Mouse (Mus musculus): Measurements from ENCODE around the gene Il20rb.

Il20rb gene

DNA sequence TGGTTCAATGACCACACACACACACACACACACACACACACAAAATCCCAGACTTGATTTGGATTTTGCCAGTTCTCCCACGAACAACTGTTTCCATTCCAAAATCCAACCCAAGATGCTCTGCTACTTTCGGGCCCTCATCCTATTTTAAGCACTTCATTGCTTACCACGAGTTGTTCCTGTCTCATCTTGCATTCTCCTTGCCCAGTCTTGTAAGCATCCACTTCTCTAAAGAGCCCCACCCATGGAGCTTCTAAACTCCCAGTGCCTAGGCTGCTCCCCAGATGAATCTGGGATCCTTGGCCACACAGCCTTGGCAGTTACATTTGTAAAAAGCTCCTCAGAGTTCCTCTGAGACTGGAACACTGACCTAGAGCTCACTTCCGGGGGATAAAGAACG is 3.3 kb downstream of the Il20rb start:
- Histone ChIP-seq H3K4me3 (replicated peaks; ENCODE audit: low read length) (no peak overlapping the region), H3K36me3 (ENCODE audit: insufficient read depth, low read length) (no peaks in the 10 kb centered on the region; the same call in 1 of the 2 replicates), H3K9me3 (ENCODE audit: low read length) (no peaks in the 10 kb centered on the region), H3K4me1 (replicated peaks; ENCODE audit: low read depth, low read length) (peaks cover 15% of the 10 kb centered on the region), H3K27me3 (ENCODE audit: insufficient read depth, low read length) (no peaks in the 10 kb centered on the region)
- TF ChIP-seq CTCF (conservative IDR thresholded peaks at IDR 0.05; ENCODE audit: low read length) (no peak), POU5F1 (IDR thresholded peaks at IDR 0.05; ENCODE audit: borderline replicate concordance, low read length) (no peak), NANOG (IDR thresholded peaks at IDR 0.05; ENCODE audit: borderline replicate concordance, low read length) (no peak)

DNA sequence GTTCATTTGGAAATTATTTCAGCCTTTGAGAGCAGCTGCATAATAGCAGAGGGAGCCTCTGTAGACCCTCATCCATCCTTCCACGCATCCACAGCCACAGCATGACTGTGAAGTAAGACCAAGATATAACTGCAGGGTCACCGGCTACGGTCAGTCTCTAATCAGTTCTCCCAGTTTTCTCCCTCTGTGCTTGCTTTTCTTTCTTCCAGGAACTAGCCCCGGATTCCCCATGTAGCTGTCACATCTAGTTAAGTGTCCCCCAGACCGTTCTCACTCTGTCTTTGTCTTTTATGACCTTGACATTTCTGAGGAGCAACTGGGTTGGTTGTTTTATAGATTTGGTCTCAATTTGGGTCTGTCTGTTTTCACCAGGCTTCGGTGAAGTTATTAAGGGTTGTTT is 5.0 kb downstream of the Il20rb start:
- Histone ChIP-seq H3K4me1 (replicated peaks; ENCODE audit: low read depth, low read length) (peaks cover 5% of the 10 kb centered on the region), H3K9me3 (ENCODE audit: low read length) (peaks cover 9% of the 10 kb centered on the region), H3K27me3 (ENCODE audit: insufficient read depth, low read length) (no peaks in the 10 kb centered on the region), H3K4me3 (replicated peaks; ENCODE audit: low read length) (no peak overlapping the region), H3K36me3 (ENCODE audit: insufficient read depth, low read length) (no peaks in the 10 kb centered on the region)
- TF ChIP-seq NANOG (IDR thresholded peaks at IDR 0.05; ENCODE audit: borderline replicate concordance, low read length), result no peak
- TF ChIP-seq CTCF (conservative IDR thresholded peaks at IDR 0.05; ENCODE audit: low read length), result no peak
- no peak for TF ChIP-seq POU5F1 (IDR thresholded peaks at IDR 0.05; ENCODE audit: borderline replicate concordance, low read length)

DNA sequence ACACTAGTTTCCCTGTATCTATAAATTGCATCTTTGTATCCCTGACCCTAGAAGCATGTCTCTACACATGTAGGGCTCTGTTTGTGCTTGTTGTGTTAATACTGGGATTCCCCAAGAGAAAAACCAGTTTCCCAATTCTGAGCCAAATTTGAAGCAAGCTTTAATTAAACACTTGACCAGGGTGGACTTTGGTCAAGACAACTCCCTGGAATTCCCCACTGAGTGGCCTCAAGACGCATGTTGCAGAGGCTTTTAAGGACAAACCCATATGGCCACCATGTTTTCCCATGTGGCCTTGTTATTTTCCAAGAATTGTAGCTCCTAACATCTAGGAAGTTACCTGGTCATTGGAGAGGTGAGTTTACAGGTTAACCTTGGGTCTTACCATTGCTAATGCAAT is 12.5 kb downstream of the Il20rb start:
- Histone ChIP-seq H3K36me3 (ENCODE audit: insufficient read depth, low read length) (no peaks in the 10 kb centered on the region), H3K9me3 (ENCODE audit: low read length) (peaks cover 10% of the 10 kb centered on the region), H3K27me3 (ENCODE audit: insufficient read depth, low read length) (no peaks in the 10 kb centered on the region), H3K4me1 (replicated peaks; ENCODE audit: low read depth, low read length) (no peaks in the 10 kb centered on the region; the same call in 1 of the 2 replicates), H3K4me3 (replicated peaks; ENCODE audit: low read length) (no peak overlapping the region)
- no peak for TF ChIP-seq POU5F1 (IDR thresholded peaks at IDR 0.05; ENCODE audit: borderline replicate concordance, low read length)
- no peak for TF ChIP-seq CTCF (conservative IDR thresholded peaks at IDR 0.05; ENCODE audit: low read length)
- TF ChIP-seq NANOG (IDR thresholded peaks at IDR 0.05; ENCODE audit: borderline replicate concordance, low read length), result no peak

DNA sequence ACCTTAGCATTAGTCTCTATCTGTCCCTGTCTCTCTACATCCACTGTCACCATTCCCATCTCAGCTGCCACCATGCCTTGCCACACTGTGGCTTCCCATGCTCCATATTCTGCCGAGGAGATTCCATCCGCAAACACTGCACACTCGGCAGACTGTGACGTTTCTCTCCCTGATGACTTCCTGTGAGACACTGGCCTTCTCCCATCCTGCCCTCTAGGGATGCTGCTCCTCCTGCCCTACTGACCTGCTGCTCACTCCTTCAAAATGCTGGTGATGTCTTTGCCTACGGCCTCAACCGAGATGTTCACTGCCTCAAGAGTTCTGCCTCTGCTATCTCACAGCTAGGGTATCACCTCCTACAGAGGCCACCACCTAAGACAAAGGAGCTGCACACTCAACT is 13.2 kb downstream of the Il20rb start:
- Histone ChIP-seq H3K4me1 (replicated peaks; ENCODE audit: low read depth, low read length) (peaks cover 4% of the 10 kb centered on the region), H3K9me3 (ENCODE audit: low read length) (peaks cover 10% of the 10 kb centered on the region), H3K27me3 (ENCODE audit: insufficient read depth, low read length) (no peaks in the 10 kb centered on the region), H3K4me3 (replicated peaks; ENCODE audit: low read length) (no peak overlapping the region), H3K36me3 (ENCODE audit: insufficient read depth, low read length) (no peaks in the 10 kb centered on the region)
- TF ChIP-seq CTCF (conservative IDR thresholded peaks at IDR 0.05; ENCODE audit: low read length), result no peak
- no peak for TF ChIP-seq POU5F1 (IDR thresholded peaks at IDR 0.05; ENCODE audit: borderline replicate concordance, low read length)
- TF ChIP-seq NANOG (IDR thresholded peaks at IDR 0.05; ENCODE audit: borderline replicate concordance, low read length), result no peak

DNA sequence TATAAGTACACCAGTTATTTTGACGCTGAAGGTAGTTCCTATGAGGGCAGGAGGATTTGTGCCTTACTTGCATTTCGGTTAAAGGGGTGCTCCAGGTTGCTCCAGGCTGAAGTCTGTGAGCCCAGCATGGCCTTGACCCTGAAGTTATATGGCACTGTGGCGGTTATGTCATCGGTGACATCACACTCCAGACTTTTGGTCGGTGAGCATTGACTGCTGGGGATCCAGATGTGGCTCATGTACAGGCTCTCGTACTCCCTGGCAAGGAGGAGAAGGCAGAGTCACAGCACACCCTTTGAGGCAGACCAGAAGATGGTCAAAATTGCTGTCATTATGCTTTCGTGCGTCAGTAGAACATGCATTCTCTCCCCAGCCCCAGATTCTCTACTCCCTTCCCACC is 13.7 kb downstream of the Il20rb start:
- H3K4me3 ChIP-seq (replicated peaks; ENCODE audit: low read length), result no peak overlapping the region
- TF ChIP-seq CTCF (conservative IDR thresholded peaks at IDR 0.05; ENCODE audit: low read length), result no peak
- TF ChIP-seq POU5F1 (IDR thresholded peaks at IDR 0.05; ENCODE audit: borderline replicate concordance, low read length), result no peak
- no peak for TF ChIP-seq NANOG (IDR thresholded peaks at IDR 0.05; ENCODE audit: borderline replicate concordance, low read length)
- H3K36me3 ChIP-seq (ENCODE audit: insufficient read depth, low read length), result no peaks in the 10 kb centered on the region
- H3K27me3 ChIP-seq (ENCODE audit: insufficient read depth, low read length), result no peaks in the 10 kb centered on the region
- peaks cover 10% of the 10 kb centered on the region for H3K9me3 ChIP-seq (ENCODE audit: low read length)
- peaks cover 8% of the 10 kb centered on the region for H3K4me1 ChIP-seq (replicated peaks; ENCODE audit: low read depth, low read length)

DNA sequence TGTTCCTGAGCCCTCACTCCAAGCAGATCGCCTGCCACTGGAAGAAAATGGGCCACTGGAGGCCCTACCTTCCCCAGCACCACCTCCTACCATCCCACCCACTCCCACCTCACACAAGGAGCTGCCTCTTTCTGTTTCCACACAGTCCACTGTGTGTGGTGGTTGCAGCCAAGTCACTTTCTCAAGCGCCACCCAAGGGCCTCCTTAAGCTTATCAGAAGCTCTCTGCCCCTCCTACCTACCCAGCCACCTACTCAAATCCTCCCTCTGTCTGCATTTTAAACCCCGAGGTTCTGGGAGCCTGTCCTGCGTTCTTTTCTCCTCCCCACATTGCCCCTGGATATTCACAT is 15.0 kb downstream of the Il20rb start:
- no peaks in the 10 kb centered on the region for H3K36me3 ChIP-seq (ENCODE audit: insufficient read depth, low read length)
- no peaks in the 10 kb centered on the region for H3K27me3 ChIP-seq (ENCODE audit: insufficient read depth, low read length)
- H3K4me3 ChIP-seq (replicated peaks; ENCODE audit: low read length), result no peak overlapping the region
- H3K9me3 ChIP-seq (ENCODE audit: low read length), result peaks cover under 1% of the 10 kb centered on the region; the same call in 1 of the 2 replicates
- no peak for TF ChIP-seq CTCF (conservative IDR thresholded peaks at IDR 0.05; ENCODE audit: low read length)
- TF ChIP-seq NANOG (IDR thresholded peaks at IDR 0.05; ENCODE audit: borderline replicate concordance, low read length), result no peak
- TF ChIP-seq POU5F1 (IDR thresholded peaks at IDR 0.05; ENCODE audit: borderline replicate concordance, low read length), result no peak
- H3K4me1 ChIP-seq (replicated peaks; ENCODE audit: low read depth, low read length), result peaks cover 8% of the 10 kb centered on the region

DNA sequence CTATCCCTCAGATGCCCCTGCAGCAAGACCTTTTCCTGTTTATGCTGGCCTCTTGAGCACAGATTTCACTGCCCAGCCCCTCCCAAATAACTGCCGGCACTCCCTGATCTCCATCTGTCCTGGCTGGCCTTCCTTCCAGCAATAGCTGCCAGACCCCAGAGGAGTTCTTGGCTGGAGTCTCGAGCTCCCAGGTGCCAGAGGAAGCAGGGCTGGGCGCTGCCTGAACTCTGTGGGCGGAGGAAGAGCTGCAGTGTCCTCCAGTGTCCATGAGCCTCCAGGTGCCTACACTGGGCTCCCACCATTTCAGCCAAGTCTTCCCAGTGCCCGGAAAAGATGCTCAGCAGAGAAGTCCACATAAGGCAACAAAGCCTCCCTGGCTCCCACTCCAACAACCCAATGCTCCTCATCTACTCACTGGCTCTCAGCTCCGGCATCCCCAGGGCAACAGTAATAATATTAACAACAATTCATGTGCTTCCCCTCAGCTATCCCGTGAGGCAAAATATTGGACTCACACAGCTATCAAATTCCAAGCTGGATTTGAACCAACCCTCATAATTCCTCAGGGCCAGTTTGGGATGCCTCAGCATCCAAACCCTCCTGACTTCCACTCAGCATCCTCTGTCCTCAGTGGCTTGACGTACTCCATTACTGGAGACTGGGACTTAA is 15.5 kb downstream of the Il20rb start:
- no peaks in the 10 kb centered on the region for H3K27me3 ChIP-seq (ENCODE audit: insufficient read depth, low read length)
- no peak for TF ChIP-seq NANOG (IDR thresholded peaks at IDR 0.05; ENCODE audit: borderline replicate concordance, low read length)
- H3K9me3 ChIP-seq (ENCODE audit: low read length), result no peaks in the 10 kb centered on the region
- H3K4me3 ChIP-seq (replicated peaks; ENCODE audit: low read length), result no peak overlapping the region
- H3K36me3 ChIP-seq (ENCODE audit: insufficient read depth, low read length), result no peaks in the 10 kb centered on the region
- peaks cover 8% of the 10 kb centered on the region for H3K4me1 ChIP-seq (replicated peaks; ENCODE audit: low read depth, low read length)

DNA sequence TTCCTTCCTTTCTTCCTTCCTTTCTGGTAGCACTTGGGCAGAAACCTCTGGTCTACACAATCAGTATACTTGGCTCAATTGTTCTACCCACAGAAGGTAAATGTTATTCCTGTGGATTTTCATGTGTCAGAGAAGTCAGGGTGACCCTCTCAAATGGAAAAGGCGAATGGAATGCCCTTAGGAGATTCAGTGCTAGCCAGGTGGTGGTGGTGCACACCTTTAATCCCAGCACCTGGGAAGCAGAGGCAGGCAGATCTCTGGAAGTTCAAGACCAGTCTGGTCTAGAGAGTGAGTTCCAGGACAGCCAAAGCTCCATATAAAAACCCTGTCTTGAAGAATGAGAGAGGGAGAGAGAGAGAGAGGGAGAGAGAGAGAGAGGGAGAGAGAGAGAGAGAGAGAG is 16.4 kb downstream of the Il20rb start:
- H3K36me3 ChIP-seq (ENCODE audit: insufficient read depth, low read length), result no peaks in the 10 kb centered on the region
- H3K4me3 ChIP-seq (replicated peaks; ENCODE audit: low read length), result no peak overlapping the region
- H3K27me3 ChIP-seq (ENCODE audit: insufficient read depth, low read length), result no peaks in the 10 kb centered on the region
- TF ChIP-seq NANOG (IDR thresholded peaks at IDR 0.05; ENCODE audit: borderline replicate concordance, low read length) (no peak), POU5F1 (IDR thresholded peaks at IDR 0.05; ENCODE audit: borderline replicate concordance, low read length) (no peak), CTCF (conservative IDR thresholded peaks at IDR 0.05; ENCODE audit: low read length) (no peak)
- peaks cover 8% of the 10 kb centered on the region for H3K4me1 ChIP-seq (replicated peaks; ENCODE audit: low read depth, low read length)
- H3K9me3 ChIP-seq (ENCODE audit: low read length), result no peaks in the 10 kb centered on the region

DNA sequence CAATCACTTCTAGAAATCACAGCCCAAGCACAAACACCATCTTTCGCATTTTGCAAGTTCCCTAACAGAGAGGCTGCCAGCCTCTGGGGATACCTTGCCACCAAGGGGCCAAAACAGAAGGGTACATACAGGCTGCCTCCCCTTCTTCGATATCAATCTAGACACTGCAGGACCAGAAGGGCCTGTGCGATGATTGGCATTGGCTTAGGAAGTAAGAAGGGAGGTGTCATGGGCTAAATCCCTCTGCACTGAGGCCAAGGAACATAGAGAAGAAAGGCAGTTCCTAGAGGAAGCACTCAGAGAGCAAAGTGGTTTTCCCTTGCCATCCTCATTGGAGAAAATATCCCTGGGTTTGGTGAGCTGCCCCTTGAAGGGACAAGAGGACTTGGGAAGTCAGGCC is 16.9 kb downstream of the Il20rb start:
- H3K9me3 ChIP-seq (ENCODE audit: low read length), result no peaks in the 10 kb centered on the region
- no peaks in the 10 kb centered on the region for H3K36me3 ChIP-seq (ENCODE audit: insufficient read depth, low read length)
- no peaks in the 10 kb centered on the region for H3K27me3 ChIP-seq (ENCODE audit: insufficient read depth, low read length)
- no peak overlapping the region for H3K4me3 ChIP-seq (replicated peaks; ENCODE audit: low read length)
- TF ChIP-seq POU5F1 (IDR thresholded peaks at IDR 0.05; ENCODE audit: borderline replicate concordance, low read length) (no peak), CTCF (conservative IDR thresholded peaks at IDR 0.05; ENCODE audit: low read length) (no peak), NANOG (IDR thresholded peaks at IDR 0.05; ENCODE audit: borderline replicate concordance, low read length) (no peak)
- peaks cover 8% of the 10 kb centered on the region for H3K4me1 ChIP-seq (replicated peaks; ENCODE audit: low read depth, low read length)
